Mouse (Mus musculus): ENCODE results near the gene Dcbld1. TPM values are rescaled to one million over a fixed set of nuclear protein-coding genes. Genes with fewer than 3 reads are reported as not detected.
"Not testable (repeated sequence)": the region's sequence is repeated elsewhere in the genome, so short reads cannot be mapped to it uniquely, and the experiment has no call there.

The Dcbld1 gene
- polyA plus RNA-seq, 1 experiment from 2014 or later: 35.2 TPM

- 20% methylated on average over 5 of the region's 5 CpGs for WGBS
These were observed 54.6 kb downstream of the Dcbld1 start for GRCm38 (mm10) chr10:52287852-52288533.

GRCm38 (mm10) chr10:52289261-52289660 lies 55.8 kb downstream of the Dcbld1 start:
- ATAC-seq (ENCODE audit: low read depth): no peak
- 0 out of 2 replicates have a peak, but pooled peaks cover 11% of the 10 kb centered on the region for H3K4me1 ChIP-seq (replicated peaks)
- H3K9me3 ChIP-seq: no peaks in the 10 kb centered on the region
- no peak overlapping the region for H3K4me2 ChIP-seq
- no peak overlapping the region for H3K9ac ChIP-seq
- 0 out of 2 replicates have a peak, but pooled peaks cover 2% of the 10 kb centered on the region for H3K36me3 ChIP-seq
- no peak overlapping the region for H3K4me3 ChIP-seq
- 0 out of 2 replicates have a peak overlapping the region, but pooled peaks have one; percentile 56 for H3K27ac ChIP-seq (replicated peaks)
- no peaks in the 10 kb centered on the region for H3K27me3 ChIP-seq
- WGBS: 81% methylated on average over 3 of the region's 3 CpGs

More at GRCm38 (mm10) chr10:52287852-52288533, 54.6 kb downstream of the Dcbld1 start:
- ATAC-seq (ENCODE audit: low read depth): peak; percentile 80
- Histone ChIP-seq H3K9ac (no peak overlapping the region), H3K36me3 (0 out of 2 replicates have a peak, but pooled peaks cover 2% of the 10 kb centered on the region), H3K27me3 (no peaks in the 10 kb centered on the region), H3K9me3 (no peaks in the 10 kb centered on the region), H3K4me1 (replicated peaks) (0 out of 2 replicates have a peak, but pooled peaks cover 11% of the 10 kb centered on the region), H3K27ac (replicated peaks) (peak overlapping the region; percentile 3), H3K4me2 (no peak overlapping the region), H3K4me3 (no peak overlapping the region)

GRCm38 (mm10) chr10:52292391-52292790 lies 59.0 kb downstream of the Dcbld1 start:
- H3K4me3 ChIP-seq; H3K27me3 ChIP-seq; H3K36me3 ChIP-seq; H3K9me3 ChIP-seq; H3K27ac ChIP-seq (replicated peaks); H3K9ac ChIP-seq; H3K4me1 ChIP-seq (replicated peaks); ATAC-seq (ENCODE audit: low read depth); H3K4me2 ChIP-seq: not testable (repeated sequence)
- 82% methylated on average over 1 of the region's 1 CpGs for WGBS

- no peaks in the 10 kb centered on the region for H3K36me3 ChIP-seq
- H3K27me3 ChIP-seq: no peaks in the 10 kb centered on the region
- WGBS: 90% methylated on average over 4 of the region's 4 CpGs
- no peak for ATAC-seq (ENCODE audit: low read depth)
- H3K9me3 ChIP-seq: no peaks in the 10 kb centered on the region
- no peak overlapping the region for H3K9ac ChIP-seq
- no peak overlapping the region for H3K4me2 ChIP-seq
- H3K4me1 ChIP-seq (replicated peaks): 0 out of 2 replicates have a peak, but pooled peaks cover 2% of the 10 kb centered on the region
- no peak overlapping the region for H3K27ac ChIP-seq (replicated peaks)
- H3K4me3 ChIP-seq: no peak overlapping the region
These were observed 60.6 kb downstream of the Dcbld1 start for GRCm38 (mm10) chr10:52293921-52294577.

GRCm38 (mm10) chr10:52295934-52296333 lies 62.5 kb downstream of the Dcbld1 start:
- H3K9ac ChIP-seq: no peak overlapping the region
- no peaks in the 10 kb centered on the region for H3K27me3 ChIP-seq
- H3K36me3 ChIP-seq: no peaks in the 10 kb centered on the region
- H3K4me2 ChIP-seq: no peak overlapping the region
- H3K4me3 ChIP-seq: no peak overlapping the region
- no peaks in the 10 kb centered on the region for H3K4me1 ChIP-seq (replicated peaks)
- H3K27ac ChIP-seq (replicated peaks): no peak overlapping the region
- no peaks in the 10 kb centered on the region for H3K9me3 ChIP-seq
- ATAC-seq (ENCODE audit: low read depth): no peak
- WGBS: 92% methylated on average over 2 of the region's 2 CpGs

GRCm38 (mm10) chr10:52298568-52298967 lies 65.1 kb downstream of the Dcbld1 start:
- H3K4me3 ChIP-seq; H3K36me3 ChIP-seq; H3K9ac ChIP-seq; ATAC-seq (ENCODE audit: low read depth); H3K9me3 ChIP-seq; H3K27me3 ChIP-seq; H3K4me1 ChIP-seq (replicated peaks); H3K4me2 ChIP-seq; H3K27ac ChIP-seq (replicated peaks): not testable (repeated sequence)

- Histone ChIP-seq H3K27me3 (no peaks in the 10 kb centered on the region), H3K9ac (no peak overlapping the region), H3K36me3 (peaks cover 6% of the 10 kb centered on the region; the same call in 1 of the 2 replicates), H3K4me1 (replicated peaks) (no peaks in the 10 kb centered on the region), H3K9me3 (no peaks in the 10 kb centered on the region), H3K4me3 (no peak overlapping the region), H3K27ac (replicated peaks) (no peak overlapping the region), H3K4me2 (no peak overlapping the region)
- WGBS: 98% methylated on average over 4 of the region's 4 CpGs
- ATAC-seq (ENCODE audit: low read depth): no peak
These were observed 68.3 kb downstream of the Dcbld1 start for GRCm38 (mm10) chr10:52301766-52302165.

- H3K27ac ChIP-seq (replicated peaks): no peak overlapping the region
- H3K4me1 ChIP-seq (replicated peaks): no peaks in the 10 kb centered on the region
- H3K36me3 ChIP-seq: peaks cover 6% of the 10 kb centered on the region; the same call in 1 of the 2 replicates
- no peaks in the 10 kb centered on the region for H3K9me3 ChIP-seq
- no peak overlapping the region for H3K4me3 ChIP-seq
- no peak for ATAC-seq (ENCODE audit: low read depth)
- H3K4me2 ChIP-seq: no peak overlapping the region
- H3K9ac ChIP-seq: no peak overlapping the region
- no peaks in the 10 kb centered on the region for H3K27me3 ChIP-seq
These were observed 68.9 kb downstream of the Dcbld1 start for GRCm38 (mm10) chr10:52302271-52302670.

- H3K9ac ChIP-seq: no peak overlapping the region
- no peak overlapping the region for H3K4me3 ChIP-seq
- ATAC-seq (ENCODE audit: low read depth): no peak
- no peak overlapping the region for H3K27ac ChIP-seq (replicated peaks)
- no peak overlapping the region for H3K4me2 ChIP-seq
- H3K4me1 ChIP-seq (replicated peaks): no peaks in the 10 kb centered on the region
- peaks cover 6% of the 10 kb centered on the region; the same call in 1 of the 2 replicates for H3K36me3 ChIP-seq
- H3K27me3 ChIP-seq: no peaks in the 10 kb centered on the region
- 63% methylated on average over 7 of the region's 7 CpGs for WGBS
- no peaks in the 10 kb centered on the region for H3K9me3 ChIP-seq
These were observed 71.2 kb downstream of the Dcbld1 start for GRCm38 (mm10) chr10:52304574-52304973.

- Histone ChIP-seq H3K27me3 (no peaks in the 10 kb centered on the region), H3K4me2 (no peak overlapping the region), H3K4me1 (replicated peaks) (no peaks in the 10 kb centered on the region), H3K27ac (replicated peaks) (no peak overlapping the region), H3K4me3 (no peak overlapping the region), H3K9me3 (no peaks in the 10 kb centered on the region), H3K36me3 (peaks cover 35% of the 10 kb centered on the region), H3K9ac (no peak overlapping the region)
- whole genome bisulfite sequencing: 75% methylated on average over 8 of the region's 8 CpGs
- ATAC-seq (ENCODE audit: low read depth): no peak
These were observed 75.8 kb downstream of the Dcbld1 start for GRCm38 (mm10) chr10:52309196-52309595.

GRCm38 (mm10) chr10:52319506-52320286 lies 86.3 kb downstream of the Dcbld1 start:
- Histone ChIP-seq H3K36me3 (peaks cover 49% of the 10 kb centered on the region), H3K4me3 (no peak overlapping the region), H3K27ac (replicated peaks) (no peak overlapping the region), H3K4me1 (replicated peaks) (no peaks in the 10 kb centered on the region), H3K27me3 (no peaks in the 10 kb centered on the region), H3K4me2 (no peak overlapping the region), H3K9me3 (no peaks in the 10 kb centered on the region), H3K9ac (no peak overlapping the region)
- WGBS: 93% methylated on average over 28 of the region's 28 CpGs
- ATAC-seq (ENCODE audit: low read depth): no peak

- Histone ChIP-seq H3K27ac (replicated peaks) (no peak overlapping the region), H3K9me3 (no peaks in the 10 kb centered on the region), H3K9ac (no peak overlapping the region), H3K36me3 (peaks cover 41% of the 10 kb centered on the region), H3K27me3 (no peaks in the 10 kb centered on the region), H3K4me2 (no peak overlapping the region), H3K4me1 (replicated peaks) (no peaks in the 10 kb centered on the region), H3K4me3 (no peak overlapping the region)
- no peak for ATAC-seq (ENCODE audit: low read depth)
- 95% methylated on average over 3 of the region's 3 CpGs for WGBS
These were observed 88.5 kb downstream of the Dcbld1 start for GRCm38 (mm10) chr10:52321918-52322317.
